18 mouse cellular contexts compared by ENCODE assay signal in genomic region chr11:89568246-89568645, GRCm38 (mm10).
"Had no signal": no experiment of that assay in that cellular context is flagged by ENCODE, and none has a peak within 500 bp of the region (broad histone marks: within the 10 kb centered on the region; RNA-seq: fewer than 3 reads in every experiment).

No protein-coding gene starts in this region.

- H3K36me3 ChIP-seq: midbrain, embryonic 12.5 days; neural tube, embryonic 13.5 days; neural tube, embryonic 15.5 days had no signal

- H3K27ac ChIP-seq: midbrain, embryonic 12.5 days; neural tube, embryonic 13.5 days; neural tube, embryonic 15.5 days had no signal

- ATAC-seq: midbrain, embryonic 16.5 days had no signal

- H3K4me2 ChIP-seq: lung, embryonic 14.5 days; midbrain, embryonic 12.5 days; neural tube, embryonic 13.5 days; neural tube, embryonic 15.5 days had no signal

- H3K9me3 ChIP-seq: midbrain, embryonic 12.5 days; neural tube, embryonic 13.5 days; neural tube, embryonic 15.5 days had no signal

- DNase-seq: lung, adult 18-20 months; lung, postnatal 10 days; lung, postnatal 4 days; midbrain, embryonic 14.5 days; retina, postnatal 1 day; right cerebral cortex, adult 18-20 months; right cerebral cortex, postnatal 25 days; right cerebral cortex, postnatal 4 days; spleen, adult 18-20 months; thymus, adult 18-20 months; thymus, postnatal 14 days; thymus, postnatal 36 days had no signal

- H3K27me3 ChIP-seq: midbrain, embryonic 12.5 days; neural tube, embryonic 13.5 days; neural tube, embryonic 15.5 days had no signal

- H3K4me3 ChIP-seq: midbrain, embryonic 12.5 days; myocyte; neural tube, embryonic 13.5 days; neural tube, embryonic 15.5 days had no signal

- H3K9ac ChIP-seq: lung, embryonic 14.5 days; midbrain, embryonic 12.5 days; neural tube, embryonic 13.5 days; neural tube, embryonic 15.5 days had no signal

- H3K4me1 ChIP-seq: midbrain, embryonic 12.5 days; neural tube, embryonic 13.5 days; neural tube, embryonic 15.5 days had no signal
